Mouse (Mus musculus) forebrain, embryonic 12.5 days (tissue): ENCODE data around the gene Pml. TPM values are rescaled to one million over a fixed set of nuclear protein-coding genes. Genes with fewer than 3 reads are reported as not detected.
A peak's percentile ranks its signal among the peaks of the same experiment; 100 is the strongest.

Source experiments
- ATAC-seq: fragments of 200-750 bp; cut with Nextera tagmentation; 2 replicates; pipeline ENCODE4 v1.8.0; 2017; ENCODE audit warnings: moderate TSS enrichment; ENCODE audit not compliant: low FRiP score
- H3K27ac ChIP-seq: fragments of 300-500 bp; sonication (generic); 2 replicates; pipeline ENCODE4 v1.5.1; 2016; ENCODE audit warnings: mild to moderate bottlenecking
- H3K27me3 ChIP-seq: fragments of 300-500 bp; sonication (generic); 2 replicates; pipeline ENCODE4 v1.6.1; 2016; ENCODE audit warnings: mild to moderate bottlenecking
- H3K36me3 ChIP-seq: fragments of 300-500 bp; sonication (generic); replicated peaks from 2 replicates; pipeline ENCODE4 v1.6.1; 2016; ENCODE audit warnings: mild to moderate bottlenecking
- H3K4me1 ChIP-seq: fragments of 300-500 bp; sonication (generic); 2 replicates; pipeline ENCODE4 v1.6.1; 2016
- H3K4me2 ChIP-seq: fragments of 300-500 bp; sonication (generic); 2 replicates; pipeline ENCODE4 v1.6.1; 2016; ENCODE audit warnings: mild to moderate bottlenecking, moderate library complexity
- H3K4me3 ChIP-seq: fragments of 300-500 bp; sonication (generic); replicated peaks from 2 replicates; pipeline ENCODE4 v1.5.1; 2016; ENCODE audit warnings: mild to moderate bottlenecking
- H3K9ac ChIP-seq: fragments of 300-500 bp; sonication (generic); 2 replicates; pipeline ENCODE4 v1.6.1; 2016; ENCODE audit warnings: mild to moderate bottlenecking
- H3K9me3 ChIP-seq: fragments of 300-500 bp; sonication (generic); 2 replicates; pipeline ENCODE4 v1.6.1; 2016
- WGBS: fragments of 180-500 bp; shearing (Covaris S2); methylation state at CpG from one replicate; pipeline ENCODE4 v1.1.7; 2016; 5-methylcytosine and 5-hydroxymethylcytosine counted together
- polyA plus RNA-seq: library from polyadenylated mRNA; unstranded; fragments of >200 nt; fragmentation: Nextera tagmentation; extraction: Ambion mirVana; gene quantifications from 2 replicates; pipeline ENCODE4 v1.2.1, GENCODE M21; 2016

Gene Pml
- polyA plus RNA-seq, 1 experiment from 2014 or later = 11.1 TPM

- Histone ChIP-seq H3K4me2 (no peak overlapping the region), H3K36me3 (peaks cover 31% of the 10 kb centered on the region), H3K4me1 (no peaks in the 10 kb centered on the region), H3K4me3 (no peak overlapping the region), H3K27me3 (no peaks in the 10 kb centered on the region), H3K9me3 (no peaks in the 10 kb centered on the region), H3K27ac (no peak overlapping the region), H3K9ac (no peak overlapping the region)
- WGBS = 90% methylated on average over 2 of the region's 2 CpGs
- no peak for ATAC-seq
Observed at GRCm38 (mm10) chr9:58224356-58224755, 25.2 kb downstream of the Pml start.

- no peak overlapping the region for H3K9ac ChIP-seq
- no peak overlapping the region for H3K4me3 ChIP-seq
- ATAC-seq = no peak
- 0 out of 2 replicates have a peak, but pooled peaks cover 8% of the 10 kb centered on the region for H3K4me1 ChIP-seq
- no peaks in the 10 kb centered on the region for H3K27me3 ChIP-seq
- 75% methylated on average over 24 of the region's 24 CpGs for WGBS
- peaks cover 10% of the 10 kb centered on the region; the same call in 1 of the 2 replicates for H3K36me3 ChIP-seq
- H3K4me2 ChIP-seq = no peak overlapping the region
- no peaks in the 10 kb centered on the region for H3K9me3 ChIP-seq
- no peak overlapping the region for H3K27ac ChIP-seq
Observed at GRCm38 (mm10) chr9:58220218-58220903, 29.2 kb downstream of the Pml start.

- Histone ChIP-seq H3K27ac (no peak overlapping the region), H3K27me3 (no peaks in the 10 kb centered on the region), H3K4me3 (no peak overlapping the region), H3K4me1 (peaks cover 20% of the 10 kb centered on the region), H3K36me3 (peaks cover 10% of the 10 kb centered on the region; the same call in 1 of the 2 replicates), H3K4me2 (no peak overlapping the region), H3K9me3 (no peaks in the 10 kb centered on the region), H3K9ac (no peak overlapping the region)
- ATAC-seq = no peak
- WGBS = 87% methylated on average over 3 of the region's 3 CpGs
Observed at GRCm38 (mm10) chr9:58218539-58218938, 31.0 kb downstream of the Pml start.

GRCm38 (mm10) chr9:58216402-58216801, 33.2 kb downstream of the Pml start:
- Histone ChIP-seq H3K4me1 (peaks cover 21% of the 10 kb centered on the region), H3K9me3 (no peaks in the 10 kb centered on the region), H3K36me3 (peaks cover 5% of the 10 kb centered on the region; the same call in 1 of the 2 replicates), H3K27me3 (0 out of 2 replicates have a peak, but pooled peaks cover 4% of the 10 kb centered on the region), H3K9ac (no peak overlapping the region), H3K4me3 (no peak overlapping the region), H3K27ac (no peak overlapping the region), H3K4me2 (no peak overlapping the region)
- WGBS = 32% methylated on average over 6 of the region's 6 CpGs
- peak; percentile 72 for ATAC-seq

- peaks cover 21% of the 10 kb centered on the region for H3K4me1 ChIP-seq
- H3K36me3 ChIP-seq = 0 out of 2 replicates have a peak, but pooled peaks cover under 1% of the 10 kb centered on the region
- no peak overlapping the region for H3K9ac ChIP-seq
- no peak for ATAC-seq
- H3K27ac ChIP-seq = no peak overlapping the region
- WGBS = 65% methylated on average over 8 of the region's 8 CpGs
- H3K4me3 ChIP-seq = no peak overlapping the region
- no peak overlapping the region for H3K4me2 ChIP-seq
- no peaks in the 10 kb centered on the region for H3K9me3 ChIP-seq
- H3K27me3 ChIP-seq = 0 out of 2 replicates have a peak, but pooled peaks cover 4% of the 10 kb centered on the region
Observed at GRCm38 (mm10) chr9:58214519-58215180, 34.9 kb downstream of the Pml start.

- Histone ChIP-seq H3K27ac (no peak overlapping the region), H3K4me1 (peaks cover 24% of the 10 kb centered on the region), H3K36me3 (no peaks in the 10 kb centered on the region), H3K27me3 (0 out of 2 replicates have a peak, but pooled peaks cover 4% of the 10 kb centered on the region), H3K4me2 (no peak overlapping the region), H3K9ac (no peak overlapping the region), H3K9me3 (no peaks in the 10 kb centered on the region), H3K4me3 (no peak overlapping the region)
- 36% methylated on average over 5 of the region's 5 CpGs for WGBS
- ATAC-seq = no peak
Observed at GRCm38 (mm10) chr9:58213865-58214264, 35.7 kb downstream of the Pml start.

- Histone ChIP-seq H3K4me1 (peaks cover 24% of the 10 kb centered on the region), H3K4me3 (no peak overlapping the region), H3K9ac (no peak overlapping the region), H3K27ac (no peak overlapping the region), H3K9me3 (no peaks in the 10 kb centered on the region), H3K36me3 (no peaks in the 10 kb centered on the region), H3K4me2 (no peak overlapping the region), H3K27me3 (0 out of 2 replicates have a peak, but pooled peaks cover 4% of the 10 kb centered on the region)
- WGBS = 70% methylated on average over 5 of the region's 5 CpGs
- no peak for ATAC-seq
Observed at GRCm38 (mm10) chr9:58213377-58213776, 36.2 kb downstream of the Pml start.

GRCm38 (mm10) chr9:58210304-58210627, 39.3 kb downstream of the Pml start:
- Histone ChIP-seq H3K27me3 (0 out of 2 replicates have a peak, but pooled peaks cover 6% of the 10 kb centered on the region), H3K4me2 (no peak overlapping the region), H3K4me1 (peaks cover 26% of the 10 kb centered on the region), H3K9me3 (no peaks in the 10 kb centered on the region), H3K9ac (no peak overlapping the region), H3K4me3 (no peak overlapping the region), H3K27ac (no peak overlapping the region), H3K36me3 (no peaks in the 10 kb centered on the region)
- 87% methylated on average over 2 of the region's 2 CpGs for WGBS
- ATAC-seq = no peak

GRCm38 (mm10) chr9:58209462-58210303, 39.9 kb downstream of the Pml start:
- Histone ChIP-seq H3K4me2 (no peak overlapping the region), H3K9me3 (no peaks in the 10 kb centered on the region), H3K9ac (no peak overlapping the region), H3K27ac (no peak overlapping the region), H3K4me3 (no peak overlapping the region), H3K4me1 (peaks cover 30% of the 10 kb centered on the region), H3K36me3 (no peaks in the 10 kb centered on the region), H3K27me3 (0 out of 2 replicates have a peak, but pooled peaks cover 6% of the 10 kb centered on the region)
- 80% methylated on average over 8 of the region's 8 CpGs for WGBS
- no peak for ATAC-seq

GRCm38 (mm10) chr9:58206013-58206412, 43.6 kb downstream of the Pml start:
- no peaks in the 10 kb centered on the region for H3K36me3 ChIP-seq
- H3K27ac ChIP-seq = no peak overlapping the region
- no peak overlapping the region for H3K9ac ChIP-seq
- peaks cover 49% of the 10 kb centered on the region for H3K4me1 ChIP-seq
- peaks cover 30% of the 10 kb centered on the region for H3K27me3 ChIP-seq
- no peak overlapping the region for H3K4me3 ChIP-seq
- 80% methylated on average over 7 of the region's 7 CpGs for WGBS
- no peak for ATAC-seq
- H3K9me3 ChIP-seq = no peaks in the 10 kb centered on the region
- 0 out of 2 replicates have a peak overlapping the region, but pooled peaks have one; percentile 63 for H3K4me2 ChIP-seq

GRCm38 (mm10) chr9:58204448-58205000, 45.1 kb downstream of the Pml start:
- no peaks in the 10 kb centered on the region for H3K9me3 ChIP-seq
- peak overlapping the region; percentile 63 for H3K4me2 ChIP-seq
- peak; percentile 66 for ATAC-seq
- H3K36me3 ChIP-seq = no peaks in the 10 kb centered on the region
- H3K9ac ChIP-seq = peak overlapping the region; percentile 69
- H3K27me3 ChIP-seq = peaks cover 45% of the 10 kb centered on the region
- H3K27ac ChIP-seq = peak overlapping the region; percentile 91
- H3K4me1 ChIP-seq = peaks cover 56% of the 10 kb centered on the region
- H3K4me3 ChIP-seq = peak overlapping the region; percentile 43
- WGBS = 4% methylated on average over 18 of the region's 18 CpGs
